Mouse (Mus musculus) lung, postnatal 4 days (tissue): ENCODE measurements at regions not wholly inside any gene's neighbourhood (a gene's known extent, or its start where the extent isn't known, plus 50 kb on each side); places are given as distances from the start of the nearest gene placed in this dataset.
A peak's percentile ranks its signal among the peaks of the same experiment; 100 is the strongest.

Experiments
- DNase-seq, 2 experiments: peaks; one replicate each; pipeline ENCODE4 v3.0.0; 2021

DNA sequence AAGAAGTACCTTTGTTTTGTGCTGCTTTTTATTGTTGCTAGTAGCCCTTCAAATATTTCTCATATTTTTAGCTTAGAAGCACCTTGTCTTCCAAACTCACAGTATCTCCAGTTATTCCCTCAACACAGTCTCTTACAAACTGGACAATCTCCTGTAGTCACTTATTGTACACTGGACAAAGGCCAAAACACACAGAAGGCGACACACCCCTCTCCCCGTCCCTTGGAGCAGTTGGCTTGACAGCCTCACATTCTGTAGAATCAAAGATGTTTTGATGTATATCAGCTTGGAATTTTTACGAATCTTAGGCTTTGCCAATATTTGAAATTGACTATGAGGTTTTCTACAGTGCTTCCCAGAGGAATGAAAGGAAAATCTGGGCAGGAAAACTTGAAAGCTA is 309.8 kb upstream of the Gm5148 start:
- DNase-seq: no peak

DNA sequence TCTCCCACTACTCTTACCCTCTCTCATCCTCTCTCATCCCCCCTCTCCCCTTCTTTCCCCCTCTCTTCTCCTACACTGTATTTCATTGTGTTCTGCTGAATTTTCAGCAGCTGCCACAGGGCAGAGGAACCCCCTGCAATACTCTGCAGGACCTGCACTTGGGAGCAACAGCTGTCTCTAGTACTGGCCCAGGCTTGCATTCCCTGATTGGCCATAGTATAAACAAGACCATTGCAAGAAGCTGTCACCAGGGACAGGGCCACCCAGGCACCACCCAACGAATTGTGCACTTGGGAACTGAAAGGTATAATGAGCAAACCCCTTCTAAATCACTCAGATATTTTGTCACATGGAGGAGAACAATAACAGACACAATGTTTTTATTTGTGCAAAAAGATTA is 290.5 kb upstream of the Gm5148 start:
- peak in 1 of 2 experiments; percentile 50 for DNase-seq

DNA sequence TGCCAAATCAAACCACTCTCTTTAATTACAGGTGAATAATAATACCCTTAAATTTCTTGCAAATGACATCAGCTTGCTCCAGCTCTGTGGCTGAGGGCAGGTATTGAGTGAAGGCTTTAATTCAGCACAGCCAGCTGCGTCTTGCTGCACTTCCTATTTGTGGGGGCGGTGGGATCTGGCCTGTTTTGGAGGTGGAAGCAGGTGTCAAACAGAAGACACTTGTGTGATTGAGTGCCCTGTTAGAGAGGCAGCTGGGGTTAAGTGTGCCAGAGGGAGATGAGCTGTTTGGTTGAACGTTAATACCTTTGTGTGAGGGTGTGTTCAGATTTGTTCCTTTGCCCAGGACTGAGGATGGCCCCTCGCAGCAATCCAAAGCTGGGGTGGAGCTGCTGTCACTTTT is 284.9 kb upstream of the Gm5148 start:
- DNase-seq: no peak

DNA sequence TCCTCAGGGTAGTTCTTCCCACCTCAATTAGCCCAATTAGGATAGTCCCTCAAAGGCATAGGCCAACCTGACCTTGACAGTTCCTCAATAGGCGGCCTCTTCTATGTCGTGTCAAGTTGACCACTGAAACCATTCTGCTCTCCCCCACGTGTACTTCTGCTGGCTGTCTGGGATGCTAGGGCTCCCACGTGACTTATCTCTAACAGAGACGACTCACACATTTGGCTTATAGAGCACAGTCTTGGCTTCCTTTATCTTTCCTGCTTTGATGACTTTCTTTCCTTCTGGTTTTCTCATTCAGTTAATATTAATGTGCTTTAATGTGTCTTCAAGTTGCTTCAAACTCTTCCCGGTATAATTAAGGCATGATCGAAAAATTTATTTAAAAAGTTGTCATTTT is 284.0 kb upstream of the Gm5148 start:
- DNase-seq: peak in 1 of 2 experiments; percentile 1

DNA sequence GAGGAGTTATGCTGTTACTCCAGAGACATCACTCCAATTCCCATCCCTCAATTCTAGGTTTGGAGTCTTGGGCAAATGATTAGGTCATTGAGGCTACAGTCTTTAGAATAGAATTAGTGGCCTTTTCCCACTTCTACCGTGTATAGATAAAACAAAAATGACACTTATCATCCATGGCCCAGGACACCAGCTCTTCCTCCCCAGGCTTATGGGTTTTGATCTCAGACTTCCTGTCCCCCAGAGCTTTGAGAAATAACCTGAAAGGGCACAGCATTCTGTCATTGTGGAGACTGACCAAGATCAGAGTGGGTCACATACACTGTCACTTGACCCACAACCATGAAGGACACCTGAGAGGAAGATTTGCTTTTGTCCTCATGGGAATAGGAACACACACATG is 283.3 kb upstream of the Gm5148 start:
- DNase-seq: no peak

DNA sequence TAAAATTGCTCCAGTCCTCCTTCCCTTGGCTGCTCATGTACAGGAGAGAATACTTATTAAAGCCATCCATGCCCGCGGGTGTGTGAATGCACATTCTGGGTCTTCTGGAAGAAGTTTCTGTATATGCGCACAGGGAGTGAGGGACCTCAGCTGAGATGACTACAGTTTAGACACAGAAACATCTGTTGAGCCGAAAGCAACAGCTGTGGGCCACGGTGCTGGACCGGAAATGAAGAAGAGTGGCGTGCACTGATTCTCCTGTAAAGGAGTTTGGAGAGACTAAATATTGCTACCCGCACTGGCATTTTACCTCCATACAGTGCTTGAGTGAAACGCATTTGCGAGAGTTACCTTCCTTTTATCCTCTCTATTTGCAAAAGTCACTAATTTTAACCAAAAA is 278.0 kb upstream of the Gm5148 start:
- no peak for DNase-seq

DNA sequence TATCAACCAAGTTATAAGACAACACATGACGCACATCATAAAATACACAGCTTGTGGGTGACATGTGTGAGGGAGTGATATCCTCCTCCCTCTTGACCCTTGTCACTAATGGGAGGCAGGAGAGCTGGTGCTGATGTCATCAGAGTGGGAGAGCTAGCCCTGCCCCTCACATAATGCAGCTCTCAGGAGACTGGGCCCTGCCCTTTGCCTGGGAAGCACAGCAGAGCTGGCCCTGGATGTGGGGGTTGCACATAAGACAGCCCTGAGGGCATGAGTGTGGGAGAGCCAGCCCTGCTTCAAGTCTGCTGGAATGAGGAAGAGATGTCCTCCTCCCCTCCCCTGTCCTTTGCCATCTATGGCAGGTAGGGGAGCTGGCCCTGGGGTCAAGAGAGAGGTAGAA is 275.5 kb upstream of the Gm5148 start:
- no peak for DNase-seq

DNA sequence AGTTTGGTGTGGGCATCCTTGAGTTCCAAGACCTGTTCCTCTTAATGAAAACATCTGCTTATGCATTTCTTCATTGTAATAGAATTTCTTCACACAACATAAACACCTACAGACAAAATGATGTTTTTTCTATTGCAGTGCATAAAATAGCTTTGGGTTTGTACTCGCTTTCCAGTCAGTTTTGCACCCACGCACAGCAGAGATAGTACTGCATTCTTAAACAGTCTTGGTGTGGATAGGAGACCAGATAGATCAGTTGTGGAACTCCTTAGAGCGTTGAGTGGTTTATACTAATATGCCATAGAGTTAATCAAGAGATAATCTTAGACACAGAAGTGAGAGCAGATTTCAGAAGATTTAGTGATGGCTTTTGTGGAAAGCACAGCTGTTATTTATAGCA is 273.7 kb upstream of the Gm5148 start:
- DNase-seq: no peak

DNA sequence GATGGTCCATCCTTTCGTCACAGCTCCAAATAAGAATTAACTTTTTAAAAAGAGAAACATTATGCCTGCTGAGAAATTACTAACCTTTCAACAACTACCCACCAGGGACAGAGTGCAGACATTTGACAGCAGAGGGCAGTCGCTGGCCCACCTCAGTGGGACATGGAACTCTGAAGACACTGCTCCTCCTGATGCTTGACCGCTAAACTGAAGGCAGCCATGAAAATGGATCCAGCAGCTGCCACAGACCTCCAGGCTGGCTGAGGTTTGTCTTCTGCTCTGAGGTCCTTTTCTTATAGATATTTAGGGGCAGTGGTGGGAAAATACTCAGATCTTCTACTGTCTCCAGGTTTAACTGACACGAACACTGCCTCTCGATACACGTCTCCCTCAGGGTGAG is 265.7 kb upstream of the Gm5148 start:
- DNase-seq: no peak

DNA sequence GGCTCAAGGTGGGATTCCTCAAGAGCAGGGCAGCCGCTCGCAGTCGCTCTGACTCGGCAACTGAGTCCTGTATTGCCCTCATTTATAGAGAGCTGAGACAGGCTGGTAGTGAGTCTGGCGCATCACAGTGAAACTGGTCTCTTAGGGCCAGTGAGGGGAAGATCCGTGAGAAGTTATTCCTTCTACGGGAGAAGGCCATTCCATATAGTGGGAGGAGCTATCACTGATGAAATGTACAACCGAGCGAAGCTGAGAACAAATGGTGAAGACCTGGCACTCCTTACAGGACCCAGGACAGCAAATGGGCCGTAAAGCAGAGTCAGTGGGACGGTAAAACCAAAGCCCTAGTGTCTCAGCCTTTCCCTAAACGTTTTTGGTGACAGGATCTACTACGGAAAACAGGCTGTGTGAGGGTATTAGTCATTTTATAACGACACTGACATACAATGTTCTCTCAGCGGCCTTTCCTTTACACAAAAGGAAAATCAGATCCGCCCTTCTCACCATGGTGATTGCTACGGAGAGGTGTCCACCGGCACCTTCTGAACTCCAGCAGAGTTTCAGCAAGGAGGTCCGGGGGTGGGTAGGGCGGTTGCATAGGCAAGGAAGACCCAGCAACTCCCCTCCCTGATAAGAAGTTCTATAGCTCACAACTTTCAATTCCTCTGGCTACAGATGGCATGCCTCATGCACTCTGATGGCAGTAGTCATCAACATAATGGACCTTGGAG is 263.6 kb upstream of the Gm5148 start:
- DNase-seq: no peak

DNA sequence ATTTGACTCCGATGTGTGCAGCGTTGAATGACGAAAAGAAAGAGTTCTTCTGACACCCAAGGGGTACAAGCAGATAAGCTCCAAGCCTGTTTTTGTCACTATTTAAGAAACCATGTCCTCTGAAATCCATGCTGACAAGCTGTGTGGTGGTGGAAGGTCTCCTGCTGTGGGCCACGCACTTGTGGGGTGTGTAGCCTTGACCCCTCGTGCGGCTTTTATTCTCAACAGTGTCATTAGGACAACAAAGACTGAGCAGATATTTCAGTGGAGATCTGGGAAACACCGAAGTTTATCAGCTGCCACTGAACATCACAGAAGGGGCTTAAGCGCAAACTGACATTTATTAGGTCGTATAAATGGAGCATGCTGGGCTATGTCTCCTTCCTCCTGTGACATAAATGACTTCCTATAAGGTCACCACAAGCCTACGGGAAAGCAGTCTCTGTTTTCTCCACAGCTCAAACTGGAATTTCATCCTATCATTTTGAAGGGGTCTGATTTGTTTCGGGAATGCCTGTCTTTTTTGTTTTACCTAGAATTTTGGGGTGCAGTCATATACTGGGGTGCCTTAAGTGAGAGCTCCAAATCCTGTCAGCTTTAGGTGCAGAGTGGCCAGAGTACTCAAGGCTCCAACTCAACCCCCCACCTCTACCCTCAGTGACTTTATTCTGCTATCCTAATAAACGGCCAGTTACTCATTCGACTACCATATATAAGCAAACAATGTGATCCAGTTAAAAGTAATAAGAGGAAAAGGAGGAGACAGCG is 262.9 kb upstream of the Gm5148 start:
- DNase-seq: no peak

DNA sequence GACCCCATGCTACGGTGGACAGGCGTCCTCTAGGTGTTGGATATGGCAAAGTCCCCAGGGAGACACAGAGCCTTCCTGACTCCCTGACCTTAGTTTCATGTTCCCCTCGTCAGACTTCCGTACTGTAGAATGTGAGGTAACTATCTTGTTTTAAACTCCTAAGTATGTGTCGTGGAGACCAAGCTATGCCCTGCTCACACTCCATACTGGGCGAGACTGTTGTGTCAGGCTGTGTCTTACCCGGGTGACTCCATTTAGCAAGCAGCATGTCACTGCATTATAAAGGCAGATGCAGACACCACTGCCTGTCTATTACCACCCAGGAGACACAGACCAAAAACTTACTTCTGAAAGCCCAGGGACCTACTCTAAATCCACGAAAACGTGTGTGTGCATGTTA is 260.4 kb upstream of the Gm5148 start:
- no peak for DNase-seq

DNA sequence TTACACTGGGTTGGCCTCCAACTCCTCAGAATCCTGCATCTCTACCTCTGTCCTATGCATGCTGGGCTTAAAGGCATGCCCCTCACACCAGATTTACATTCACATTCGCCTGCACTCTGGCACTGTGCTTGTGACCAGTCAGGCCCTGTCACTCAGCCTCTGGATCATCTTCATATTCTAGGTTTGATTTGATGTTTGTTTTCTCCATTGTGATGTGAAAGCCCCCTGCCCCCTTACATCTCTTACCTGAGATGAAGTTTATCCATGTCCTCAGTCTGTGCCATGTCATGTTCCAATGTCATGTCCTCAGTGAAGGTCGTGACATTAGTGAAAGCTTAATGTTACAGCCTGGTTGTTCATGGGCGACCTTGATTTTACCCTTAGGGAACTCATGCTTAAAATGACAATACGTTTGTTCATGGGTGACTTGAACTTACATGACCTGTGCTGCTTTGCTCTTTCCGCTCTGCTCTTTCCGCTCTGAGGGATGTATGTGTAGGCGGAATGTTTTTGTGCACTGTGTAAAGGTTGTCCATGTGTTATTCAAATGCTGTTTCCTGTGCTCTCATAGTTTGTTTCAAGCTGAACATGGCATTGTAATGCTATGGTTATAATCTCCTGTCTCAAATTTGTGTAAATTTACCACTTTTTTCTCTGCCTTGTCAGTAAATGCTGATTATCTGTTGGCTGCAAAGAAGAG is 257.3 kb upstream of the Gm5148 start:
- DNase-seq: no peak

DNA sequence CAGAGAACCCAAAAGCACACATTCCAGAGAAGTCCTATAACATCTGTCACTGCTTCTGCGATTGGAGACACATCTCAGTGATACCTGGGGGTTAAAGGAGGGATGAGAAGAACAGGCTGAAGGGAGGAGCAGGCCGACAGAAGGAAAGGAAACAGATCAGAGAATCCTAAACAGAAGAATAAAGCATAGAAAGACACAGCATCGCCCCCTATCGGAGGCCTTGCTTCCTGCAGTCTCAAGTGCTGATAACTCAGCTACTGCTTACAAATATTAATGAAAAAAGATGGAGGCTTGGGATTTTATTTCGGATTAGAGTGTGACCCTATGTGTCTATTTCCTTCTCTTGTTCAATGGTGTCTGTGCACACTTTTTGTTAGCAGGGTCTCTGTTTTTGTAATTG is 255.6 kb upstream of the Gm5148 start:
- DNase-seq: peak in 1 of 2 experiments; percentile 28

DNA sequence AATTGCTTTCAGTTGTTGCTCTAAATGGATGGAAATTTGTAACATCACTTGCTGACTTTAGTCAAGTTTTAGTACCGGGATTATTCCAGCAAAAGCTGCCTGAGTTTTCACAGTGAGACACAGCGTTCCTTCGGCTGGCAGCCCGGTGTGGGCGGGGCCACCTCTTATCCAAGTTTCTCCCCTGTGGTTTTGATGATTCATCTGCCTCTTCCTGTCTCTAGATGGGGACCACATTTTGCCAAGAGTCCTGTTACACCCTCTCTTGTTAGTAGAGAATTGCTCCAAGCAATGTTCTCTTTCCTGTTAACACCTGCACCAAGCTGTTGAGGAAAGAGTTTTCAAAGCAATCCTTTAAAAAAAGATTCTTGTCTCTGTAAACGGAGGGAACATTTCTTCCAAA is 254.2 kb upstream of the Gm5148 start:
- DNase-seq: peak; percentile 77 to 87

DNA sequence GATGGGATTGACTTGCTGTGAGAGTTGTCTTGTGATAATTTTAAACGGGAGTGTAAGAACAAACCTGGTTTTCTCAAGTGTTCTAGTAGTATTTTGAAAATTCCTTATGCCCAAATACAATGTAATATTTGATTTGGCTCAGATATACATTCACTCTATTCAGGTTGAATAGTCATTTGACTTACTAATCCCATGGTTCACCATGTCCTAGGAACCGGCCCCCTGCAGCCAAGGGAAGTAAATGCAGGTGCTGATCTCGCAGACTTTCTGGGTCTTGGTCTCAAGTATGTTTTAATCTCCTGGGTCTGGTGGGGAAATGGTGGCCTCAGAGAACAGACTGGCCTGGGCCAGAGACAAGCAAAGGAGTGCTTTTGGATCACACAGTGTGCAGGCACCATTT is 253.2 kb upstream of the Gm5148 start:
- no peak for DNase-seq

DNA sequence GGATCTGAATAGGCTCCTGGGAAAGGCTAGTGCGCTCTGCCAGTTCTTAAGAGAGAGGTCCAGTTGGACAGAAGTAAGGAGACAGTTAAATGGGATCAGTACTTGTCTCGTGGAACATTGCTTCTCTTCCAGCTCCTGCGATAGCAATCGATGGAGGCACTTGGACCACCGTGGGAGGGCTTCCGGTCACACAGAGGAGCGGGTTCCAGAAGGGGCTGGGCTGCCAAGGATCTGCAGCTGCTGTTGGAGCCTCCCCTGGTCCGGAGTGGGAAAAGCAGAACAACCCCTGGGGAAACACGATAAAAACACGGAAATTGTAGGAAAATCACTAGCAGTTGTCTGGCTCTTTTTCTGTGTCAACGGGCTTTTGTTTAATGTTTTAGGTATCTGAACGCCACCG is 252.3 kb upstream of the Gm5148 start:
- peak; percentile 70 to 87 for DNase-seq

DNA sequence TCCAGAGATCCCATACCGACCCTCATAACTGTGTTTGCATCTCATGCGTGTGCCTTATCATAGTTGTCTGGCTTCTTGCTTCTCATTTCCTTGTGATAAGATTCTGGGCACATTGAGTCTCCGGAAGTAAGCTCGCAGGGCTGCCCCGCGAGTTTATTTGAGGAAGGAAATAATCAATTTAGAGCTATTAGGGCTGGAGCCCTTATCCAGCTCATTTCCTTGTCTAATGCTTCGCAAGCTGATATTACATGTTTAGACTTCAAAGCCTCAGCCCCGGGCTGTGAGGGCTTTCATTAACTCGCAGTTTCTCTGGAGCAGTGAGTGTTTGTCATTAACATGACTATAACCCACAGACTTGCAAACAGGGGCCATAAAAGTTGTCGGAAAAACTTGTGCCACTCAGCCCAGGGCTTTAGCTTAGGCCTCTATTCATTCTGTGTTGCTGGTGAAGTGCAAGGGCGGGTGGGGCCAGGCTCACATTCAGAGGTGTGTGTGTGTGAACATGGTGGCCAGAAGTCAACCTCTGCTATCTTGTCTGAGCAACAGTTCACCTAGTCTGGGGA is 251.0 kb upstream of the Gm5148 start:
- peak; percentile 26 to 61 for DNase-seq

DNA sequence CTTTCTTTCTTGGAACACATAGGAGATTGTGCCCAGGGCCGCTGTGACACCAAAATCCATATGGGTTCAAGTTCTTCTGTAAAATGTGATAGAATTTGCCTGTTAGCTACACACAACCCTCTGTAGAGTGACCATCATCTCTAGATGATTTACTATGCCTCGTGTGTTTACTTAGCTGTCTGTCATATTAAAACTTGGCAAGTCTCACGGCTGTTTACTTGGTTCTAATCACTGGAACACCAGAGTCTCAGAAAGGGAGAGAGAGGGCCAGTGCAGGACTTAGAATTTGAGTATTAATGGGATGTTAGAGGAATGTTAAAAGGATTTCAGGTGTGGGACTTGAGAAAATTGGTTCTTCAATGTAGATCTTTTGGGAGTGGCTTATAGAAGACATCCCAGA is 248.6 kb upstream of the Gm5148 start:
- no peak for DNase-seq

DNA sequence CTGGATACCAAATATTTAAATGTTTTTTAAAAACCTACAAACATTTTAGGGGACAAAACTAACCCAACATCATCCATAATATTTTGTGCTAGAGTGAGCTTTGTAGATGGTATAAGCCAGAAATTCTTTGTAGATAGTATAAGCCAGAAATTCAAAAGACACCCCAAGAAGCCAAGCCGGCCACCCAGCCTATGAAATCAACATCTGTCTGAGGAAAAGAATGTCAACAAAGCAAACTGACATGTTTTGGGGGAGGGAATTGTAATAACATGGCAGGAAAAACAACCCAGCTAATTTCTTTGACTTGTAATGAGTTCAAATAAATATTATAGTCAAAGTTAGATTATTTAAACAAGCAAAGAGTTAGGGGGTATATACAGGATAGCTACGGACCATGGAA is 246.9 kb upstream of the Gm5148 start:
- no peak for DNase-seq

DNA sequence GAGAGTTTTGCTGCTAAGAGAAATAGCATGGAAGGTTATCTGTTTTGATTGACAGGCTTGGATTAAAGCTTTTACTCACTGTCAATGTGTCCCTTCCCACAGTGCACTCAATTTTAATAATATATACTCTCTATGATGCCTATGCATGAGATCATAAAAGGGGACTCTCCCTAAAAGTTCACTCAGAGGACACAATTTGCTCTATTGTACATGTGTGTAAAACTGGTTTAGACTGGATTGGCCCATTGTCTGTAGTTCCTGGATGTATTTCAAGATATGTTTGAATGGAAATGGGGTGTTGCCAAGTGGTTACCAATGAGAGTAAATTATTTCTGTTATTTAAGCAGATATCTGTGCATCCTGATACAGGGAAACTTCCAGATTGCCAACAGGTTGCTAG is 244.4 kb upstream of the Gm5148 start:
- no peak for DNase-seq

DNA sequence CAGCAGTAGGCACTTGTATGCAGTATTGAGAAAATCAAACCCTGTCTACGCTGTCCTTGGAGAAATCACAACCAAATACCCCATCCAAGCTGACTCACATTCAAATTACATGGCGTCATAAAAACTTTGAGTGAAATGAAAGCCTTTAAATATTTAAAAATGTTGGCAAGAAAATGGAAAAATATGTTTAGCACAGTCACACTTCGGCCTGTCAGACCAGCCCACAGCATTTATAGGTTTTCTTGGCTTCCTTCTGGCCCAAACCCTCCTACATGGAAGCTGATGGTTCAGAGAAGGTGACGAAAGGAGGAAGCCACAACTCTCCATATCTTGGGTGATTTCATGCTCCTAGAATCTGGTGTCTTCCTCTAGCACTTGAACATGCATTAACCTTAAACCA is 240.9 kb upstream of the Gm5148 start:
- no peak for DNase-seq

DNA sequence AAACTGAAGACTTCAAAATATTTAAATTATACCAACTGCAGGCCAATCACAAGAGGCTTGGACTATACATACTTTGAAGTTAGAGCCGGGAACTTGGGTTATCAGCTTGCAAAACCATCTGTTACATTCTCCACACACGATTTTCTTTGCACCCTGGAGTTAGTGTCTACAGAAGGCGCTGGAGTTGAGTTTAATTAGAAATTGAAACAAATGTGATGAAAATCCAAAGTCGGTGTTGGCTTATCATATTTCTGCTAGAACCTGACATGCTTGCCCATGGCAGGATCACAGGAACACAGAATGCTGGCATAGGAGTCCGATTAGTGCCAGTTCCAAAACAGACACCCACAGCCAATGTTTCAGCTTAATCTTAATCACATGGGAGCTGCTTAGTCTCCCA is 239.8 kb upstream of the Gm5148 start:
- DNase-seq: no peak

DNA sequence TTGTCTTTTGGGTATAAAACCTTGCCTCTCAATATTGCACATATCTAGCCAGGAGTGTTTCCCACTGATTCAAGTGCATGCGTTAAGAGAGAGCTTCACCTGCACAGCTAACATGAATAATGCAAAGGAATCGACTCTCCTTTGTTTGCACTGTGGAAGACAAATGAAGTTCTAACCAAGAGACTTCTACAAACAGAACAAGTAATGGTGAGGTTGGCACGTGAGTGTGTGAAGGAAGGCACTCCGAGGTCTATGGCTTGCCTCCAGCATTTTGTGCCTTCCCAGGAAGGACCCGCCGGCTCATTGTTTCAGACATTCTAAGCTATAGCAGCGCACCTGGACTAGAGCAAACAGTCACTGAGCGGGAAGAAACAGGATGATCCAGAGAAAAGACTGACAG is 238.5 kb upstream of the Gm5148 start:
- DNase-seq: no peak
